Mouse (Mus musculus) ES-E14 (cell line): ENCODE data around the gene Dda1.

Experiments
- CHD2 ChIP-seq: IDR thresholded peaks from 2 replicates; pipeline ENCODE4 v1.6.1; 2014; ENCODE audit warnings: mild to moderate bottlenecking, low read depth, low read length, inconsistent platforms
- HCFC1 ChIP-seq: IDR thresholded peaks from 2 replicates; pipeline ENCODE4 v1.6.1; 2012; ENCODE audit warnings: low read length, inconsistent platforms, borderline replicate concordance; ENCODE audit not compliant: insufficient read depth
- MAFK ChIP-seq: IDR thresholded peaks from 2 replicates; pipeline ENCODE4 v1.6.1; 2014; ENCODE audit warnings: mild to moderate bottlenecking, low read depth, low read length, inconsistent platforms; ENCODE audit not compliant: insufficient read depth
- ZC3H11A ChIP-seq: IDR thresholded peaks from 2 replicates; pipeline ENCODE4 v1.6.1; 2012; ENCODE audit warnings: low read depth, mild to moderate bottlenecking, inconsistent platforms, low read length, borderline replicate concordance
- ZNF384 ChIP-seq: IDR thresholded peaks from 2 replicates; pipeline ENCODE4 v1.6.1; 2012; ENCODE audit warnings: low read depth, low read length, inconsistent platforms

GRCm38 (mm10) chr8:71468916-71469315, at the start of gene Dda1:
- no peak for TF ChIP-seq ZNF384
- no peak; the same call in 1 of the 2 replicates for TF ChIP-seq CHD2
- TF ChIP-seq MAFK: no peak
- TF ChIP-seq HCFC1: peak; percentile 94
- TF ChIP-seq ZC3H11A: no peak
